Mouse (Mus musculus) stomach, embryonic 16.5 days (tissue): ENCODE measurements around the gene Rack1. TPM values are rescaled to one million over a fixed set of nuclear protein-coding genes. Genes with fewer than 3 reads are reported as not detected.

Source experiments
- ATAC-seq: fragments of 200-750 bp; cut with Nextera tagmentation; 2 replicates; pipeline ENCODE4 v1.8.0; 2017; ENCODE audit warnings: moderate number of reproducible peaks, moderate TSS enrichment; ENCODE audit not compliant: insufficient read depth, low FRiP score
- H3K27ac ChIP-seq: fragments of 300-500 bp; sonication (generic); 2 replicates; pipeline ENCODE4 v1.5.1; 2014; ENCODE audit warnings: low read length
- H3K27me3 ChIP-seq: fragments of 300-500 bp; sonication (generic); 2 replicates; pipeline ENCODE4 v1.6.1; 2014; ENCODE audit warnings: low read length, control low read depth, mixed read lengths; ENCODE audit not compliant: control insufficient read depth, insufficient read depth
- H3K36me3 ChIP-seq: fragments of 300-500 bp; sonication (generic); 2 replicates; pipeline ENCODE4 v1.6.1; 2014; ENCODE audit warnings: low read length; ENCODE audit not compliant: control insufficient read depth, insufficient read depth
- H3K4me1 ChIP-seq: fragments of 300-500 bp; sonication (generic); 2 replicates; pipeline ENCODE4 v1.6.1; 2014; ENCODE audit warnings: low read length, control low read depth, mixed read lengths; ENCODE audit not compliant: control insufficient read depth, insufficient read depth
- H3K4me2 ChIP-seq: fragments of 300-500 bp; sonication (generic); 2 replicates; pipeline ENCODE4 v1.6.1; 2014; ENCODE audit warnings: low read depth, low read length, mixed read lengths
- H3K4me3 ChIP-seq: fragments of 300-500 bp; sonication (generic); replicated peaks from 2 replicates; pipeline ENCODE4 v1.5.1; 2014; ENCODE audit warnings: mild to moderate bottlenecking, low read length
- H3K9ac ChIP-seq: fragments of 300-500 bp; sonication (generic); 2 replicates; pipeline ENCODE4 v1.6.1; 2014; ENCODE audit warnings: low read length
- H3K9me3 ChIP-seq: fragments of 300-500 bp; sonication (generic); replicated peaks from 2 replicates; pipeline ENCODE4 v1.6.1; 2016; ENCODE audit warnings: low read length, control low read depth; ENCODE audit not compliant: control insufficient read depth
- WGBS: fragments of 180-500 bp; shearing (Covaris S2); extraction: QIAGEN DNeasy Blood & Tissue Kit; methylation state at CpG from one replicate; pipeline ENCODE4 v1.1.7; 2014; 5-methylcytosine and 5-hydroxymethylcytosine counted together
- polyA plus RNA-seq: library from polyadenylated mRNA; unstranded; fragments of >200 nt; fragmentation: Nextera tagmentation; extraction: Ambion mirVana; gene quantifications from 2 replicates; pipeline ENCODE4 v1.2.1, GENCODE M21; 2015

The Rack1 gene
- polyA plus RNA-seq, 1 experiment from 2014 or later: 634 TPM

- H3K27me3 ChIP-seq: no peaks in the 10 kb centered on the region
- H3K9ac ChIP-seq: no peak overlapping the region
- no peaks in the 10 kb centered on the region for H3K9me3 ChIP-seq
- no peaks in the 10 kb centered on the region for H3K36me3 ChIP-seq
- ATAC-seq: no peak
- no peak overlapping the region for H3K4me2 ChIP-seq
- 63% methylated on average over 6 of the region's 6 CpGs for WGBS
- H3K4me3 ChIP-seq: no peak overlapping the region
- H3K27ac ChIP-seq: no peak overlapping the region
- H3K4me1 ChIP-seq: peaks cover 10% of the 10 kb centered on the region; the same call in 1 of the 2 replicates
These were observed 27.8 kb downstream of the Rack1 start for GRCm38 (mm10) chr11:48827926-48828325.

GRCm38 (mm10) chr11:48830279-48830678 is 30.1 kb downstream of the Rack1 start:
- Histone ChIP-seq H3K4me3 (no peak overlapping the region), H3K9ac (no peak overlapping the region), H3K9me3 (no peaks in the 10 kb centered on the region), H3K27ac (no peak overlapping the region), H3K4me1 (0 out of 2 replicates have a peak, but pooled peaks cover 3% of the 10 kb centered on the region), H3K36me3 (no peaks in the 10 kb centered on the region), H3K27me3 (no peaks in the 10 kb centered on the region), H3K4me2 (no peak overlapping the region)
- ATAC-seq: no peak
- 69% methylated on average over 2 of the region's 2 CpGs for WGBS

- no peaks in the 10 kb centered on the region for H3K27me3 ChIP-seq
- H3K4me3 ChIP-seq: no peak overlapping the region
- no peaks in the 10 kb centered on the region for H3K36me3 ChIP-seq
- 0 out of 2 replicates have a peak, but pooled peaks cover 3% of the 10 kb centered on the region for H3K4me1 ChIP-seq
- H3K27ac ChIP-seq: no peak overlapping the region
- ATAC-seq: no peak
- WGBS: 75% methylated on average over 2 of the region's 2 CpGs
- no peak overlapping the region for H3K4me2 ChIP-seq
- no peaks in the 10 kb centered on the region for H3K9me3 ChIP-seq
- no peak overlapping the region for H3K9ac ChIP-seq
These were observed 31.1 kb downstream of the Rack1 start for GRCm38 (mm10) chr11:48831273-48831672.

DNA sequence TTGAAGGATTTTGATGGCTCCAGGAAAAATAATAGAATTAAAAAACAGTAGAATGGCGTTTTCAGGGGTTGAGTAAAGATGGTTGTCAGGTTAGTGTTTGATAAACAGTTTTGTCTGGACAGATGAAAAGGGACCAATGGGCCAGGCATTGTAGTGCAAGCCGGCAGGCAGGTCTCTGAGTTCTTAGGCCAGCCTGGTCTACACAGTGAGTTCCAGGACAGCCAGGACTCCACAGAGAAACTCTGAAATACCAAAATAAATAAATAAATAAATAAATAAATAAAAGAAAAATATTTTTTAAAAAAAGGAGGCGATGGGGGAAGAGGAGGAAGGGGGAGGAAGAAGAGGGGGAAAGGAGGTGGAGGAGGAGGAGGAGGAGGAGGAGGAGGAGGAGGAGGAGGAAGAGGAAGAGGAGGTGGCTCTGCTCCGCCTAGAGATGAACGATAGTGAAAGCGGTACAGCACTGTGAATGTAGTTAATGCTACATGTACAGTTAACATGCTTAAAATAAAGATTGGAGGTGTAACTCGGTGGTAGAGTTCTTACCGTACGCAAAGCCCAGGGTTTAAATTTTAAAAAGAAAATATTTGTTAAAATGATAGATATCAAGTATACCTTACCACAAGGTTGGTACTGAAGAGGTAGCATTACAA is 33.1 kb downstream of the Rack1 start:
- WGBS: 36% methylated on average over 9 of the region's 9 CpGs

DNA sequence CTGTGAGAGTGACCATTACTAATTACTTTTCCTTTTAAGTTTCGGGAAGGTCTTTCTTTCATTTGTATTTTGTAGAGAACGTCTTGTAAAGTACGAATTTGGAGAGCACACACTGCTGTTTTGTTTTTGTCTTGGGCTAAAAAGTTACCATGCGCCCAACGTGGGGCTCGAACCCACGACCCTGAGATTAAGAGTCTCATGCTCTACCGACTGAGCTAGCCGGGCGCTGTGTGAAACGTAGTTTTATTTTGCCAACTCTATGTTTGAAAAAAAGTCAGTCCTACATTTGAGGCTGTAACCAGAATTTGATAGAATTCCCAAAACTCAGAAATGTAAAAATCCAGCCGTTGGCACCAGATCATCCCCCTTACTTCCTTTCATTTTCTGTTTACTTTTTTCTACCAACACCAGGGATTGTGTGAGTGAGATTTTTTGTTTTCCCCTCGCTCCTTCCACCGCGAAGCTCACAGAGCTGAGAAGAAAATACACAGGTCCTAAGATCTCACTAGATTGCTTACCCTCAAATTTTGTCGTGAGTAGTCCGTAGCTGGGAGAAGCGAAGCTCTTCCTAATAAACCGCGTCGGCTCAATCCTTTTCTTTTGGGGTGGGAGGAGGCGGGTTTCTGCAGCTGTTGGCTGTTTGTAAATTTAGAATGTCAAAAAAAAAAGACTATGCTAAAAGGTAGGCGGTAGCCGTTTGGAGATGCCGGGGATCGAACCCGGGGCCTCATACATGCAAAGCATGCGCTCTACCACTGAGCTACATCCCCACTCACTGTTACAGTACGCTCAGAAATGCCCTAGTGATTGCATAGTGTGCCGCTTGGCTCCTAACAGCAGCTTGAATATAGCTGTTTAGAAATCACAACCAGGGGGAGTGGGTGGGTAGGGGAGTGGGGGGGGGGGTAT is 33.9 kb downstream of the Rack1 start:
- Histone ChIP-seq H3K27ac (peak overlapping the region; percentile 65), H3K9ac (peak overlapping the region; percentile 62), H3K27me3 (no peaks in the 10 kb centered on the region), H3K36me3 (no peaks in the 10 kb centered on the region), H3K4me3 (peak overlapping the region; percentile 58), H3K4me2 (peak overlapping the region; percentile 53), H3K4me1 (peaks cover 3% of the 10 kb centered on the region; the same call in 1 of the 2 replicates), H3K9me3 (no peaks in the 10 kb centered on the region)
- peak; percentile 89 for ATAC-seq
- under 1% methylated on average over 30 of the region's 30 CpGs for WGBS

More for the DNA sequence above, 33.1 kb downstream of the Rack1 start:
- Histone ChIP-seq H3K4me1 (0 out of 2 replicates have a peak, but pooled peaks cover 3% of the 10 kb centered on the region), H3K36me3 (no peaks in the 10 kb centered on the region), H3K27ac (no peak overlapping the region), H3K4me3 (peak overlapping the region; percentile 58), H3K9me3 (no peaks in the 10 kb centered on the region), H3K27me3 (no peaks in the 10 kb centered on the region), H3K4me2 (peak overlapping the region; percentile 53), H3K9ac (no peak overlapping the region)
- ATAC-seq: no peak

DNA sequence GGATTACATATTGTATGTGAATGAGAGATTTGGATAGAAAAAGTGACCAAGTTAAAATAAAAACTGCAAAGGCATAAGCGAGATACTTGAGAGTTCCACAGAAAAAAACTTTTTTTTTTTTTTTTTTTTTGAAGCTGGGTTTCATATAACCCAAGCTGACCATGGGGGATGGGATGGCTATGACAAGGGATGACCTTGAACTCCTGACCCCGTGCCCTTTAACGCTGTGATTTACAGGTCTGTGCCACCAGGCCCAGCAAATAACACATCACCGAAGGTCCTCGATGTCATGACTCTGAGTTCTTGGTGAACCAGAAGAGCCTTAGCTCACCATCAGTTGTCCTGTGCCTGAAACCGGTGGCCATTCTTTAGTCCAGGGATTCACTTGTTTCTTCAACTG is 35.8 kb downstream of the Rack1 start:
- Histone ChIP-seq H3K4me2 (no peak overlapping the region), H3K9ac (no peak overlapping the region), H3K4me1 (peaks cover 3% of the 10 kb centered on the region; the same call in 1 of the 2 replicates), H3K27me3 (no peaks in the 10 kb centered on the region), H3K27ac (no peak overlapping the region), H3K9me3 (no peaks in the 10 kb centered on the region), H3K4me3 (no peak overlapping the region), H3K36me3 (no peaks in the 10 kb centered on the region)
- WGBS: 73% methylated on average over 6 of the region's 6 CpGs
- ATAC-seq: no peak

DNA sequence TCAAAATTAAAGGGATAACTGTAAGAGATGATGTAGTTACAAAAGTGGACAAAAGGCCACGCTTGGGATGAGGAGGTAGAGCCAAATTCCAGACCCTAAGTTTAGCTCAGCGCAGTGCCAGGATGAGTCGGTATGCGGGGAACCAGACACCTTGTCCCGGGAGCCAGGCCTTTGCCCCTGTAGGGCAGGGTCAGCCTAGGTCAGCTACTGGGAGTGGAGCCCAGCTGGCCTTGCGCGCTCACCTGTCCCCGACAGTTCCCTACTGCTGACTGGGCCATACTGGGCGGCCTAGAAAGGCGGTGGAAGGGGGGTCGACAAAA is 36.8 kb downstream of the Rack1 start:
- Histone ChIP-seq H3K36me3 (no peaks in the 10 kb centered on the region), H3K4me1 (peaks cover 3% of the 10 kb centered on the region; the same call in 1 of the 2 replicates), H3K27me3 (no peaks in the 10 kb centered on the region), H3K4me3 (peak overlapping the region; percentile 68), H3K4me2 (peak overlapping the region; percentile 73), H3K9me3 (no peaks in the 10 kb centered on the region), H3K9ac (peak overlapping the region; percentile 83), H3K27ac (no peak overlapping the region)
- 16% methylated on average over 11 of the region's 11 CpGs for WGBS
- ATAC-seq: no peak

DNA sequence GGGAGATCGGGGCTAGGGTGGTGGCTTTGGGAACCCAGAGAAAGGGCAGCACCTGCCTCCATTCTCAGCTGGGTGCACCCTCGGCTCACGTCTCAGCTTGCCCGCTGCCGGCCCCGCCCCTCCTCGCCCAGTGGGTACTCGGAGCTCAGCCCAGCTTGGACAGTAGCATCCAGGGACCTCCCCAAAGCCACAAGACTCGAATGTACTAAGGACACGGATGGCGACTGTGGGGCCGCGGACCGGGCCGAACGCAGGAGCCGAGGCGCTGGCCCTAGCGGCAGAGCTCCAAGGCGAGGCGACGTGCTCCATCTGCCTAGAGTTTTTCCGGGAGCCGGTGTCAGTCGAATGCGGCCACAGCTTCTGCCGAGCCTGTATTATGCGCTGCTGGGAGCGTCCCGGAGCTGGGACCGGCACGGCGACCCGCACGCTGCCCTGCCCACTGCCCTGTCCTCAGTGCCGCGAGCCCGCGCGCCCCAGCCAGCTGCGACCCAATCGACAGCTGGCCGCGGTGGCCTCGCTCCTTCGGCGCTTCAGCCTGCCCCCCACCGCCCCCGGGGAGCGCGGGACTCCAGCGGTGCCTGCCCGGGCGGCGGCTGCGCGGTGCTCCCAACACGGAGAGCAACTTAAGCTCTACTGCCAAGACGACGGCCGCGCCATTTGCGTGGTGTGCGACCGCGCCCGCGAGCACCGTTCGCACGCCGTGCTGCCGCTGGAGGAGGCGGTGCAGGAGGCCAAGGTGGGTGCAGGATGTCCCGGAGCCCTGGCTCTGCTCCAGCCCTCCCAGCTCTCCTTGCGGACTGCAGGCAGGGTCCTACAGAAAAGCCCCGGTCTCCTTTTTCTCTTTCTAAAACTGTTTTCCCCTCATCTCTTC is 37.4 kb downstream of the Rack1 start:
- Histone ChIP-seq H3K9ac (peak overlapping the region; percentile 83), H3K27ac (peak overlapping the region; percentile 63), H3K4me2 (peak overlapping the region; percentile 73), H3K4me1 (peaks cover 3% of the 10 kb centered on the region; the same call in 1 of the 2 replicates), H3K27me3 (no peaks in the 10 kb centered on the region), H3K36me3 (no peaks in the 10 kb centered on the region), H3K9me3 (no peaks in the 10 kb centered on the region), H3K4me3 (peak overlapping the region; percentile 68)
- under 1% methylated on average over 76 of the region's 77 CpGs for WGBS
- peak; percentile 39 for ATAC-seq
